Mouse (Mus musculus): ENCODE measurements around the gene Mettl23.
"Not testable (repeated sequence)": the region's sequence is repeated elsewhere in the genome, so short reads cannot be mapped to it uniquely, and the experiment has no call there.

The Mettl23 gene

GRCm38 (mm10) chr11:116848086-116848876, 5.2 kb downstream of the Mettl23 start:
- no peak for DNase-seq (ENCODE audit: low read depth)

- not testable (repeated sequence) for DNase-seq (ENCODE audit: low read depth)
Measured at GRCm38 (mm10) chr11:116848877-116849178, 5.8 kb downstream of the Mettl23 start.

- DNase-seq (ENCODE audit: low read depth) = no peak
Measured at GRCm38 (mm10) chr11:116849587-116849986, 6.5 kb downstream of the Mettl23 start.

DNA sequence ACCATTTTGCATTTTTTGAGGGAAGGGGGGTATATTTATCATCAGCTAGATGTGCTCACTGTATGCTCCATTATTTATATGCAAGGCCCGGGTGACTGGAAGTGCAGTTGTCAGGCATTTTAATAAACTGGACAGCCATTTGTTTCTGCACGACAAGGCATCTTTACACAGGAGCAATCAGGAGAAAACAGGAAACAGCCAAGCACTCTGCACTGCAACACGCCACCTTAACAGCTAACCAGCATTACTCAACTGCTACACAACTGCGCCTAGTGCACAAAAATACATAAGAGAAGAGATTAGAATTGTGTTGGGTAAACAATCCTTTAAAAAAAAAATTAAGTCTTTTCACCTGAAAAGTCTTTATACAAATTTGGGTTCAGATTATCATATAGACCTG, 7.0 kb downstream of the Mettl23 start:
- peak; percentile 47 for DNase-seq (ENCODE audit: low read depth)

DNA sequence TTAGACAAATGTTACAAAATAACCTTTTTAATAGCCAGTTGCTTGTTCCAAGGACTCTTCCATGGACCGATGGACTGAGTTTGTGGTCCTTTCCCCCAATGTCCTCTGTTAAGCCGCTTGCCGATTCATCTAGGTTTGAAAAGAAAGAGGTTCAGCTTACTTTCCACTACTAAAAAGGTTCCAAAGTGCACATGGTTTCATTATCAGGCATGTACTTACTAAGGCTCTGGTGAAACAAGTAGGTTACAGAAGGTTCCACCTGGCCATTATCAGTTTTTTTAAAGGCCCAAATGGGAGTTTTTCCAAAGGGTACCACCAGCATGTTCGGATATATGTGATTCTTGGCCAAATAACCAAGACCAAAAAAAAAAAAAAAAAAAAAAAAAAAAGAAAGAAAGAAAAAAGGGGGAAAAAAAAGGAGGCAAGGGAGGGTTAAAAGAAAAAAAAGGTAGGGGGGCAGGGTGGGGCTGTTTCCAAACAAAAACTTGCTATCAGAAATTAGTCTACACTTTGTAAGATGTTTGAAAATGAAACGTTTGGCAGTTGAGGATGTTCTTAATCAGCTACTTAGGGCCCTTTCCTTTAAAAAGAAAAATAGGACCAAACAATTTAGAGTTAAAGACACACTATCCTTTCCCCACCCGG, 7.9 kb downstream of the Mettl23 start:
- DNase-seq (ENCODE audit: low read depth) = peak; percentile 58

DNA sequence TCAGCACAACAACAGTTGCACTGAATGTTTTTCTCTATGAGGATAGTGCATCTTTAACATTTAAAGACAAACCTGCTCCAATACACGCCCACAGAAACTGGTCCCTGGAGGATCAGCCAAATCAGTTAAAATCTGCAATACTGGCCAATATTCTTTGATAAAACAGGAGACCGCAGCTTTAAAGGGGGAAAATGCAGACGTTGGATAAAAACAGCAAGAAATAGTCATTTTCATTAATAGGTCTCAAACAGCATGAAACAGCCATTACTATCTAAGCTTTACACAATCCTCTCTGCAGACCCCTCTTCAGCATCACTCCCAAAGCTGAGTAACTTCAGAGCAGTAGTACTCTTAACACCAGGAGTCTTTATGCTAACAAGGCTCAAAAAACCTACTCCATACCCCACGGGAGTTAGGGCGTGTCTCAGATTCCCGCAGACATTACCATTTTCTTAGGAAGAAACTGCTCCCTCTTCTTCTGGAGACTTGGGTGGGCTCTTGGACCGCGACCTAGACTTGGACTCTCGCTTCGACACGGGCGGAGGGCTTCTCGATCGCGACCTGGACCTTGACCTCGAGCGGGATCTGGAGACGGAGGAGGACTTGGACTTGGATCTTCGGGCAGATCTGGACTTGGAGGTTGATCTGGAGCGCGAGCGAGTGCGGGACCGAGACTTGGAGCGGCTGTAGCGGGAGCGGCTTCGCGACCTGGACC, 8.7 kb downstream of the Mettl23 start:
- no peak for DNase-seq (ENCODE audit: low read depth)

- DNase-seq (ENCODE audit: low read depth) = peak; percentile 89
Measured at GRCm38 (mm10) chr11:116852291-116852890, 9.3 kb downstream of the Mettl23 start, which contains the start of gene Mfsd11. TSS of gene Mfsd11 (plus strand) at chr11:116852440.

DNA sequence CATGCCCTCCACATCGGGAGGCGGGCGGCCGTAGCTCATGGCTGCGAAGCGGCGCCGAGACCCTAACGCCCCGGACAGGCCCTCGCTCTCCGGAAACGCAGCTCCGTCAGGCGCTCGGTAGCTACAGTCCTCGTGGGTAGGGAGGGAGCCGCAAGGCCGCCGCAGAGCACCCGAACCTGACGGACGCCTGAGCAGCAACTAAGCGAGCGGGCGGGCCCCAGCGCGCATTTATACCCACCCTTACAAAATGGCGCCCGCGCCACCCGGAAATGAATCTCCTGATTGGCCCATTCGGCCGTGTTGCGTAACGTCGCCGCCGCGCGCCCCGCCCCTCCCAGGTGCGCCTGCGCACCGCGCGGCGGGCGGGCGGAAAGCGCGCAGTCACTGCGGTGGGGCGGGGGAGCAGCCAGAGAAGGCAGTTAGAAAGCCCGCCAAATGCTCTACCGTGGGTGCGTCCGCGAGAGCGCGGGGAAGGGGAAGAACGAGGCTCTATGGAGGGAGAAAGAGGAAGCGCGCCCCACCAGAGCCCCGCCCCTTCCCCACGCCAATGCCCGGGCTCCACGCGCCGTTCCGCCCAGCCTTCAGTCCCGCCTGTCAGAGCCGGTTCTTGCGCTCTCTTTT, 9.9 kb downstream of the Mettl23 start, which contains the start of gene Srsf2:
Gene Srsf2 (minus strand): TSS at position 204 of the 621 bp plus-strand sequence.
- DNase-seq (ENCODE audit: low read depth) = peak; percentile 97

GRCm38 (mm10) chr11:116853512-116853928, 10.4 kb downstream of the Mettl23 start:
- peak; percentile 96 for DNase-seq (ENCODE audit: low read depth)

DNA sequence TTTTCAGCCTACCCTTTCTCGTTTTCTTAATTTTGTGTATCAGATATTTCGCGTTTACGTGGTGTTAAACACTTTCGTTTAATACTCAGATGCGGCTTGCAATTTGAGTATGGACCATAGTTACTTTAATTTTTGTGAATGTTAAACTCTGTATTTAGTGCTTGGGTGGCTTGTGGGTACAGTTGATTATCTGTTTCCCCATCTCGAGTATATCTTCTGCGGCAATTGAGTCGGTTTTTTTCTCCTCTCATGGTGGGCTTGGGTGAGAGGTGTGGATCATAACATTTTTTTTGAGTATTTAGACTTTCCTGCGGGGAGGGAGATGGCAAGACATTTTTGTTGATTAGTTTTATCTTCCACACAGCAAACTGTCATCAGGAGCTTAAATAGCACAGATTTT, 11.2 kb downstream of the Mettl23 start:
- no peak for DNase-seq (ENCODE audit: low read depth)

- DNase-seq (ENCODE audit: low read depth) = no peak
Measured at GRCm38 (mm10) chr11:116857183-116857850, 14.2 kb downstream of the Mettl23 start.

DNA sequence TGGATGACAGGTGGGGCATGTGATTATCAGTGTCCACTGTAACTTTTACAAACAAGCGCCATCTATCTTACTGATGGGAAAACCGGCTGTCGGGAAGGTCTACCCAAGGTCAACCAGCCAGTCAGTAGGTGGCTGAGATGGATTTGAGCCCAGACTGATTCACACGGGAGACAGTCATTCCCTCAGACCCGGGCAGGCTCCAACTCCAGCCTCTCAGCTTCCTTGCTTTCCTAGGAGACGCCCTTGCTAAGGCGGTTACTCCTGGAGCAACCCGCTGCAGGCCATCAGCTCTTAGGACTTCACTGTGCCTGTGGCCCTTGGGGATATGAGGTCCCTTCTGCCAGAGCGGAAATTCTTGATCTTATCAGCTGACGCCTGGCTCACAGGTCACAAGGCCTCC, 21.4 kb downstream of the Mettl23 start:
- no peak for DNase-seq (ENCODE audit: low read depth)

DNA sequence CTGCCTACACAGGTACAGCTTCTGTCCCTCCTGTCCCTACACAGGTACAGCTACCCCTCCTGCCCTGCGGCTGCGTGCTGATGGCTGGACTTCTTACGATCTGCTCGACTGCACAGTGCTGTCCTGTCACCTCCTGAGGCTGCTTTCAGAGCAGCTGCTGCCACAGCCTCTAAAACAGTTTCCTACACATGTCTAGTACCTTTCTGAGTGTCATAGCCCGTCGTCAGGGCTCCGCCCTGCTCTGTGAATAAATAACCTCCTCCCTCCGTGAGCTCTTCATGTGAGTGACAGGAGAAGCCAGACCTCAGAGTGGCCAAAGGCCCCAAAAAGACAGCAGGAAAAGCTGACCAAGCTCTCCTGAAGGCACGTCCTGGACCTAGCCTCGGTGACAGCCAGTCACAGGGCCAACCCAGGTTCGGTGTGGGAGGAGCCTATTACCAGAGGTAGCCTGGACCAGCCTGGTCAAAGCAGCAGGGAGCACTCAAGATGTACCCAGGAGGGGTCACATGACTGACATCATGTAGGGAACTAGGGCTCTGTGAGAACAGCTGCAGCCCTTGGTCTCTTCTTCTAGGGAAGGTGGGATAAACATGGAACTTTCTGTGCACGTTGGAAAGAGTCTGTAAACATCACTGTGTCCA, 23.0 kb downstream of the Mettl23 start:
- DNase-seq (ENCODE audit: low read depth) = no peak

GRCm38 (mm10) chr11:116868129-116868528, 25.1 kb downstream of the Mettl23 start:
- no peak for DNase-seq (ENCODE audit: low read depth)

- DNase-seq (ENCODE audit: low read depth) = no peak
Measured at GRCm38 (mm10) chr11:116869223-116869622, 26.1 kb downstream of the Mettl23 start.

GRCm38 (mm10) chr11:116869641-116870040, 26.6 kb downstream of the Mettl23 start:
- DNase-seq (ENCODE audit: low read depth) = peak; percentile 28

DNA sequence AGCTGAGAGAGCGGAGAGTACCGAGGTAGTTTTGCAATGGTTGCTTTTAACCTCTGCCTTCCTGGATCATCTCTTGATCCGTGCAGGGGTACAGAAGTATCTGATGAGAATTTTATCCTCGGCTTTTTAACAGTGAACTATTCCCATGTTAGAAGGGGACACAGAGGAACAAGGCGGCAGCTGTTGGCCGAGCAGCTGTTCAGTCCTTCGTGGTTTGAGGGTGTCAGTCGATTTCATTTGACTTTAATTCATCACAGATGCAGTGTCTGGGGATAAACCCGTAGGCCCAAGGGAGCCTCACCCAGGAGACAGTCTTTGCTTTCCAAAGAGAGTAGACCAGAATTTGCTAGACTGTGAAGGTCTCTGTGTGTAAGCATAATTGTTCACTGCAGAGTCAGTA, 28.5 kb downstream of the Mettl23 start:
- DNase-seq (ENCODE audit: low read depth) = no peak

GRCm38 (mm10) chr11:116873987-116874386, 30.9 kb downstream of the Mettl23 start:
- no peak for DNase-seq (ENCODE audit: low read depth)

DNA sequence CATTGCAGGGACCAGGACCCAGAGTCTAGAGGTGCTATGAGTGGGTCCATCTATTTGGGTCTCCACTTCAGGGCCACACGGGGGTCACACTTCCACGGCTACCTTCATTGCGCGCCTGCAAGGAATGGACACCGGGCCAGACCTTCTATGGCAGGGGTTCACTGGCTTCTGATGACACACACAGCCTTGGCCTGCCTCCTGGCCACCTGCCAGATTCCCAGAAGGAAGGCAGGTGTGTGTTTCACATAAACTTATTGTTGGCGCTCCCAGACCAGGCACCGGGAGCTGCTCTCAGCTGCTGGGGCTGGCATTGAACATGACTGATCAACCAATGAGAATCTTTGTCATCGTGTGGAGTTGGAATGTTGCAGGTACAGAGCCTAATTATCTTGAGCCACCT, 35.4 kb downstream of the Mettl23 start:
- DNase-seq (ENCODE audit: low read depth) = no peak

DNA sequence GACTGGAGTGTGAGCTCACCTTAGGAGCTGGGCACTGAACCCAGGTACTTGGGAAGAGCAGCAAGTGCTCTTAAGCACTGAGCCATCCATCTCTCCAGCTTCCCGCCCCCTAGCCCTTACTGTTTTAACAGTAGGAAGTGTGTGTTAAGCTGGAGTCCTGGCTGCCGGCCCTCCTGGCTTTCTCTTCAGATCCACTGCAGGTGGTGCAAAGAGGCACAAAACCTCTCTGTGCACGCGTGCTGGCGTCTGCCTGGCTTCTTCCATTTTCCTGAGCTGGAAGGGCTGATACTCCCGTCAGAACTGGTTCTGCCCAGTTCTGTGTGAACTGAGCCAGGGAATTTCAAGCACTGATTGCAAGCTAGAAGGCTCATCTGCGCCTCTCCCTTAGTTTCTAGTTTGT, 37.8 kb downstream of the Mettl23 start:
- DNase-seq (ENCODE audit: low read depth) = no peak

GRCm38 (mm10) chr11:116881440-116881839, 38.4 kb downstream of the Mettl23 start:
- DNase-seq (ENCODE audit: low read depth) = no peak

All from induced T-regulatory cell, adult 2 months (primary cell).